Mouse (Mus musculus): ENCODE measurements at regions not wholly inside any gene's neighbourhood (a gene's known extent, or its start where the extent isn't known, plus 50 kb on each side); places are given as distances from the start of the nearest gene placed in this dataset.
"Not testable (repeated sequence)": the region's sequence is repeated elsewhere in the genome, so short reads cannot be mapped to it uniquely, and the experiment has no call there.

DNA sequence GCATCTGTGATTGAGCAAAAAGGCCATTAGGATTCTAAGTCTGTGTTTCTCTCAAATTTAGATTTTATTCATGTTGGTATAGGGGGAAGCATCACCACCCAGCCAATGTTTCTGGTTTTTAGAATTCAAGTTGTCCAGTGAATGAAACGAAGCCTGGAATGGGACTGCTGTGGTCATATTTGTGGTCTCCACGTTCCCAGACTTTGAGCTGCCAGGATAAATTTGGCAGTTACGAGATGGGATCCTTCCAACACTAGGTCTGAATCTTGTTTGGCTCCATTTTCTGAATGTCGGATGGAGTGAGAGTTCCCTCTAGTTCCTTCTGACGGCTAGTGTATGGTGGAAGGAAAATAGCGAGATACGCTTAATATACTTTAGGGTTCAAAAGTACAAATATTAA, 1014.8 kb downstream of the Adgrl3 start:
- no peaks in the 10 kb centered on the region for H3K36me3 ChIP-seq
- H3K9me3 ChIP-seq: no peaks in the 10 kb centered on the region
- no peak overlapping the region for H3K4me3 ChIP-seq
- no peak overlapping the region for H3K27ac ChIP-seq (replicated peaks)
- no peaks in the 10 kb centered on the region for H3K4me1 ChIP-seq
- no peaks in the 10 kb centered on the region for H3K27me3 ChIP-seq
- ATAC-seq (ENCODE audit: low FRiP score, low read depth): no peak
- 90% methylated on average over 7 of the region's 7 CpGs for WGBS
- H3K4me2 ChIP-seq (replicated peaks): no peak overlapping the region
- no peak overlapping the region for H3K9ac ChIP-seq (replicated peaks)

DNA sequence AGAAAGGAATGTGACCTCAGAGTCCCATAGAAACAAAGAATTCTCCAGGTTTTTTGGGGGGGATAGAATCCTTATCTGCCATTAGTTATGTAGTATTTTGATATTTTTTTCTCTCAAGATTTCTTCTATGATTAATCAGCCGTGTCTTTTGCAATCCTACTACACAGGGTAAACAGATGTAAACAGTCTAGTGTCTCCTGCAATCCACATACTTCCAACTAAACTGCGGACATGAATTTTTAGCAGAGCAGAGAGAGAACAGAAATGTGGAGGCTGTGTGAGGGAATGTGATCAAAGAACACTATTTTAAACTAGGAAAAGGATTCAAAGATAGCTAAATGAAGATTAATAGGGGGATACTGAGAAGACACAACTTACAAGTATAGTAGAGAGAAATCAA, 1026.2 kb downstream of the Adgrl3 start:
- Histone ChIP-seq H3K4me1 (no peaks in the 10 kb centered on the region), H3K4me3 (no peak overlapping the region), H3K4me2 (replicated peaks) (no peak overlapping the region), H3K36me3 (no peaks in the 10 kb centered on the region), H3K9me3 (no peaks in the 10 kb centered on the region), H3K9ac (replicated peaks) (no peak overlapping the region), H3K27ac (replicated peaks) (no peak overlapping the region), H3K27me3 (no peaks in the 10 kb centered on the region)
- WGBS: 77% methylated on average over 2 of the region's 2 CpGs
- no peak for ATAC-seq (ENCODE audit: low FRiP score, low read depth)

DNA sequence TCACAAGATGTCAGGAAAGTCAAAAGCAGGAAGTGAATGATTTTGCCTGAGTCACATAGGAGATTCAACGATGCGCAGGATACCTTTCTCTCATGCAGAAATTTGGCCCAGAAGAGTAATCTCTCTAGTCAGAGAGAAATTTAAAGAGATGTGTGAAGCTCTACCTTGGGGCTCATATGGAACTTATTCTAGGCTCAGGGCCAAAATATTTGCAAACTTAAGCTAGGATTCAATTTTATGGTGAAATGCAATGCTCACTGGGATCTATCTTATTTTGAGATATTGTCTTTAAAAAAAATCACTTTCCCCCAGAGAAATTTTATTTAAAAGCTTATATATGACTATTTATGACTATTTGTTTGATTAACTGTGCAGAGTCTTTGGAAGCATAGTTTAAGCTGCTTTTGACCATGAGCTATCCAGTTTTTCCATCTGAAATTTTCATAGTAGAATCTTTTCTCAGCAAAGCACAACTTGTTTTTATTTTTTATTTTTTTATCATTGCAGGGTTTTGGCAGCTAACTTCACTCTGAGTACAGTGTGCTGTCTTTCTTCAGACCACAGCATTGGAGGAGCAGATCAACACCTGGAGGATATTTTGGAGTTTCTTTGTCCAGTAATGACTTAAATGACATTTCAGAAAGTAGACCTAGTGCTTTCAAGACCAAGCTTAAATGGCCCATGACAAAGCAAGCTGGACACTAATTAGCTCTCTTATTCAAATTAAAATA, 1039.3 kb downstream of the Adgrl3 start:
- Histone ChIP-seq H3K4me2 (replicated peaks) (no peak overlapping the region), H3K27ac (replicated peaks) (no peak overlapping the region), H3K36me3 (no peaks in the 10 kb centered on the region), H3K9ac (replicated peaks) (no peak overlapping the region), H3K27me3 (no peaks in the 10 kb centered on the region), H3K4me3 (no peak overlapping the region), H3K9me3 (no peaks in the 10 kb centered on the region), H3K4me1 (no peaks in the 10 kb centered on the region)
- 98% methylated on average over 2 of the region's 2 CpGs for WGBS
- ATAC-seq (ENCODE audit: low FRiP score, low read depth): no peak

DNA sequence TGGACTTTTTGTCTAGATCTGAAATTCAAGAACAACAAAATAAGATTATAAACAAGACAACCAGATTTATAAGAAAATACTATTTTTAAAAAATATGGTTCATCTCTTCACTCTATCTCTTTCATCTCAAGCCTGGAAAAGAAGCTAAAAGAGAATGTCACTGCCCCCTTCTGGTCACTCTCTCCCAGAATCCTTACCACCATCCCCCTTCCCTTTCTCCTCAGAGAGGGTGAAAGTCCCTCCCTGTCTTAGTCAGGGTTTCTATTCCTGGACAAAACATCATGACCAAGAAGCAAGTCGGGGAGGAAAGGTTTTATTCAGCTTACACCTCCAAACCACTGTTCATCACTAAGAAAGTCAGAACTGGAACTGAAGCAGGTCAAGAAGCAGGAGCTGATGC, 1040.7 kb downstream of the Adgrl3 start:
- Histone ChIP-seq H3K4me2 (replicated peaks) (no peak overlapping the region), H3K4me3 (no peak overlapping the region), H3K27ac (replicated peaks) (no peak overlapping the region), H3K27me3 (no peaks in the 10 kb centered on the region), H3K9me3 (no peaks in the 10 kb centered on the region), H3K9ac (replicated peaks) (no peak overlapping the region), H3K36me3 (no peaks in the 10 kb centered on the region), H3K4me1 (no peaks in the 10 kb centered on the region)
- 67% methylated on average over 1 of the region's 1 CpGs for whole genome bisulfite sequencing
- no peak for ATAC-seq (ENCODE audit: low FRiP score, low read depth)

DNA sequence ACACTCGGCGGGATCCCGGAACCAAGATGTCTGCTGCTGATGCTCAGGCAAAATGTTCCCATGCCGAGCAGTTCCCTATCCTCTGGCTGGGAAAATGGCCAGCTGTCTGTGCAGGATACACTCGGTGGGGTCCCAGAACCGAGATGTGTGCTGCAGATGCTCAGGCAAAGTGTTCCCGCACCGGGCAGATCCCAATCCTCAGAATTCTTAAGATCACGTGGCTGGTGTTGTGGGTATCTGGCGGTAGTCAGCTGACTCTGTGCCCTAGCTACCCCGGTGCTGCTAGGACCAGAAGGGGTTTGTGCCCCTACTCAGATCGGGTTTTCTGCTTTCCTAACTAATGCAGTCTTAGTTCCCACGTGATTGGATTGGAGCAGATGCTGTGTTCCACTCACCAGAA, 1049.3 kb downstream of the Adgrl3 start:
- ATAC-seq (ENCODE audit: low FRiP score, low read depth); H3K9ac ChIP-seq (replicated peaks): not testable (repeated sequence)
- 90% methylated on average over 13 of the region's 13 CpGs for WGBS

DNA sequence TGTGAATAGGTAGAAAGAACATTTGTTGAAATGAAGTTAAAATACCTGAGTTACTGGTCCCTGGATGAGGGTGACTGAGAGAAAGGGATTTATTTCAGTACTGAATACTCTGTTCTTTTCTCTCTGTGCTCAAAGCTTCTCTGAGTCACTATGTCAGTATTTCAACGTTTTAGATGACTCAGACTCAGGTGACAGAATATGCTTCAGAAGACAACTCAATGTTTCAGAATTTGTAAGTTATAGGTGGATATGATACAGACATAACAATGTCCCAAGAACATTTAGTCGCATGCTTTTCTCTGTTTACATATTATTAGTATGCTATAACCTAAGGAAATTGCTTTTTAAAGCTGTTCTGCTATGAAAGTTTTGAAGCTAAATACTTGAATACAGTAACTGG, 1069.5 kb downstream of the Adgrl3 start:
- 75% methylated on average over 2 of the region's 2 CpGs for WGBS
- Histone ChIP-seq H3K4me1 (no peaks in the 10 kb centered on the region), H3K4me3 (no peak overlapping the region), H3K36me3 (no peaks in the 10 kb centered on the region), H3K27ac (replicated peaks) (no peak overlapping the region), H3K9me3 (no peaks in the 10 kb centered on the region), H3K9ac (replicated peaks) (no peak overlapping the region), H3K27me3 (no peaks in the 10 kb centered on the region), H3K4me2 (replicated peaks) (no peak overlapping the region)
- no peak for ATAC-seq (ENCODE audit: low FRiP score, low read depth)

More for the DNA sequence above, 1049.3 kb downstream of the Adgrl3 start:
- H3K9me3 ChIP-seq; H3K4me2 ChIP-seq (replicated peaks); H3K27me3 ChIP-seq; H3K27ac ChIP-seq (replicated peaks); H3K4me1 ChIP-seq; H3K4me3 ChIP-seq; H3K36me3 ChIP-seq: not testable (repeated sequence)

DNA sequence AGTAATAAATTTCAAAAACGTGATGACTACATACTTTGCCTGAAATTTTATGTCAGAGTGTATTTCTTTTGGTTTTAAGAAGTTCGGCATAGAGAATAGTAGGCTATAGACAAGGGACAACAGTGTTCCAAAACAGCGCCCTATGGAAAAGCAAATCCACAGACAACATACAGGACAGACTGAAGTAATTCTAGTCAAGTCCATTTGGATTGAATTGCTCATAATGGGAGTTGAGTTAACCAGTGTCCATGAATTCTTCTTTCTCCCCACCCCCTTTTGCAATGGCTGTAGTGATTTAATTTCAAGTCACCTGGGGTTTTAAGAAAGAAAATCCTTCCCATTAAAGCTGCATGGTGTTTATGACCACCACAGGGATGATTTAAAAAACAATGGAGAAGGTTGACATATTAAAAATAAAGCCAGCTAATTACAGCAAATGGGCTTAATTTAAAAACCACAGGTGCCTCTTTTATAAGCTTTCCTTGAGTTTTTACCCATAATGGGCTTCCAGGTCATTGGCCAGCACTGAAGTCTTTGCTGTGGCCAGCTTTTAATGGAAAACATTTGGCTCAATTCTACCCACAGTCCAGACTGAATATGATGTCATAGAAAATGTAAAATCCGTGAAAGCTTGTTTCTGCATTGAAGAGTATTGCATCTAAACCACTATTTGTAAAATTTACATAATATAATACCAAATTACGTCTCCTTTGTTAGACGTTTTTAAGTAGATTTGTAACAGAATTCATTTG, 1083.3 kb downstream of the Adgrl3 start:
- Histone ChIP-seq H3K27me3 (no peaks in the 10 kb centered on the region), H3K9me3 (no peaks in the 10 kb centered on the region), H3K27ac (replicated peaks) (no peak overlapping the region), H3K4me2 (replicated peaks) (no peak overlapping the region), H3K36me3 (no peaks in the 10 kb centered on the region), H3K4me3 (no peak overlapping the region), H3K4me1 (no peaks in the 10 kb centered on the region), H3K9ac (replicated peaks) (no peak overlapping the region)
- 86% methylated on average over 6 of the region's 6 CpGs for WGBS
- ATAC-seq (ENCODE audit: low FRiP score, low read depth): no peak

DNA sequence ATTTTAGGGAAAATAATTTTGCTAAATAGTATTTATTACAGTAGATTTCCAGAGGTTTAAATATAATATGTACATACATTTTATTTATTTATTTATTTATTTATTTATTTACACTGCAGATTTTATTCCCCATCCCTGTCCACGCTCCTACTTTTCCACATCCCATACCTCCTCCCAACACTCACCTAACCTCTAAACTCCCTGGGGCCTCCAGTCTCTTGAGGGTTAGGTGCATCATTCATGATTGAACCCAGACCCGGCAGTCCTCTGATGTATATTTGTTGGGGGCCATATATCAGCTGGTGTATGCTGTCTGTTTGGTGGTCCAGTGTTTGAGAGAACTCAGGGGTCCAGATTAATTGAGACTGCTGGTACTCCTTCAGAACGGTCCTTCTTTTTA, 1083.9 kb downstream of the Adgrl3 start:
- Histone ChIP-seq H3K36me3 (no peaks in the 10 kb centered on the region), H3K4me1 (no peaks in the 10 kb centered on the region), H3K4me2 (replicated peaks) (no peak overlapping the region), H3K4me3 (no peak overlapping the region), H3K9me3 (no peaks in the 10 kb centered on the region), H3K27me3 (no peaks in the 10 kb centered on the region), H3K9ac (replicated peaks) (no peak overlapping the region), H3K27ac (replicated peaks) (no peak overlapping the region)
- ATAC-seq (ENCODE audit: low FRiP score, low read depth): no peak
- WGBS: 97% methylated on average over 3 of the region's 3 CpGs

DNA sequence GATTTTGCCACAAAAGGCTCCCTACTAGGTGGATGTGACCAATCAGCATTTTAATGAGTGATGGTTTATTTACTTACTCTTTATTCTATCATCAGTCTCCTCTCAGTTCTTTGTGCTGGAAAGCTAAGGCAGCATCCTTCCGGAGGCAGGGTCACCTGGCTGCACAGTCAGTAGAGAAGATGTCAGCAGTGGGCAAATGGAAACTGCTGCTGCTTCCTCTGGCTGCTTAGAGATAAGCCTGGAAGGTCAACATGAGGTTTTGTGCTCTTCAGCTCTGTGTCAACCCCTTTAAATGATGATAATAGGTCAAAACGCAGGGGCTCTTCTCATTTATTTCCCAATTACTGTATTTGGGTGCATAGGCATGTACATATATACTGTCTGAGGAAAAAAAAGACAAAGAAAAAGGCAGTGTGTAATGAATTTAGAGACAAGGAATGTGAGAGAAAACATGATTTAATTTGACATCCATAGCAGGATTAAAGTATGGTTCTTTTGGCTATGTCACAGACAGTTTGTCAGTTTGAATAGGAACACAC, 1106.1 kb downstream of the Adgrl3 start:
- Histone ChIP-seq H3K9ac (replicated peaks) (no peak overlapping the region), H3K36me3 (no peaks in the 10 kb centered on the region), H3K4me3 (no peak overlapping the region), H3K4me1 (peaks cover 2% of the 10 kb centered on the region; the same call in 1 of the 2 replicates), H3K9me3 (no peaks in the 10 kb centered on the region), H3K27me3 (no peaks in the 10 kb centered on the region), H3K4me2 (replicated peaks) (no peak overlapping the region), H3K27ac (replicated peaks) (no peak overlapping the region)
- ATAC-seq (ENCODE audit: low FRiP score, low read depth): 0 out of 2 replicates have a peak, but pooled peaks have one; percentile 47
- 38% methylated on average over 2 of the region's 2 CpGs for WGBS

DNA sequence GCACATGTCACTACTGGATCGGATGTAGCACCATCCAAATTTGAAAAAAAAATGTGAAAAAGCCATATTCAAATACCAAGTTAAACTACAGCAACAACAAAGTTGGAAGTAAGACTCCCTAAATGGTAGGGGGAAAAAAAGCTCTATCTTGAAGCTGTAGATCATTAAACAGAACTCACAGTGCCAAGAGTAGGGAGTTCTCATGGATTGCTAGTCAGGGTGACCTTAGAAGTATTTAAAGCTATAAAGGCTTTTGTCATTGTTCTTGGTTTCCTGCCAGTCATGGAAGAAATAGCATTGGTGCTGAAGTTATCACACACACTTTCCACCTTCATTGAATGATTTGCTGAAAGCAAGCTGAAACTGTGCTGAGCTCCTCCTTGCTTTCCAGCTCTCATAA, 1122.1 kb downstream of the Adgrl3 start:
- no peak for ATAC-seq (ENCODE audit: low FRiP score, low read depth)
- no peak overlapping the region for H3K27ac ChIP-seq (replicated peaks)
- no peaks in the 10 kb centered on the region for H3K4me1 ChIP-seq
- no peak overlapping the region for H3K4me2 ChIP-seq (replicated peaks)
- no peak overlapping the region for H3K9ac ChIP-seq (replicated peaks)
- no peaks in the 10 kb centered on the region for H3K9me3 ChIP-seq
- 96% methylated on average over 1 of the region's 1 CpGs for WGBS
- H3K27me3 ChIP-seq: no peaks in the 10 kb centered on the region
- no peaks in the 10 kb centered on the region for H3K36me3 ChIP-seq
- no peak overlapping the region for H3K4me3 ChIP-seq

All from midbrain, embryonic 12.5 days (tissue).